Mouse (Mus musculus) gastrocnemius, postnatal 36 days (tissue): ENCODE measurements at regions not wholly inside any gene's neighbourhood (a gene's known extent, or its start where the extent isn't known, plus 50 kb on each side); places are given as distances from the start of the nearest gene placed in this dataset.
"Not testable (repeated sequence)": the region's sequence is repeated elsewhere in the genome, so short reads cannot be mapped to it uniquely, and the experiment has no call there.

Experiments used
- DNase-seq, 2 experiments: peaks; one replicate each; pipeline ENCODE4 v3.0.0; 2022
- intact Hi-C: fragments of 180-260 bp; cut with DNase I; formaldehyde crosslinking; loops from one replicate; pipeline ENCODE4 v1.15.1; 2025

DNA sequence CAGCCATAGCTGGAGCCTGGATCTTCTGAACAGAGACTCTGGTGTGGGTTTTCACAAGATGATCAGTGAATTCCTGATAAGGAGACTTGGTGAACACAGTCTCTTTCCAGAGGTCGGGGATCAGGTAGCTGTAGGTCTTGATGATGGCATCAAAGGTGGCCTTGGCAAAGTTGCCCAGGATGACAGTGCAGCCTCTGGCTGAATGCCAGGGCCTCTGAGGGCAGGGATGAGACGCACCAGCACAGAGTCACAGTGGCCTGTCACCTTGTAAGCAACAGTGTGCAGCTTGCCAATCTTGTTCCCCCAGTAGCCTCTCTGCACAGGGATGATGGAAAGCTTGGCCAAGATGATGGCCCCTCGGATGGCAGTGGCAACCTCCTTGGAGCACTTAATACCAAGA, 95.9 kb upstream of the Ipo5 start:
- intact Hi-C loops, DNase-seq: not testable (repeated sequence)

DNA sequence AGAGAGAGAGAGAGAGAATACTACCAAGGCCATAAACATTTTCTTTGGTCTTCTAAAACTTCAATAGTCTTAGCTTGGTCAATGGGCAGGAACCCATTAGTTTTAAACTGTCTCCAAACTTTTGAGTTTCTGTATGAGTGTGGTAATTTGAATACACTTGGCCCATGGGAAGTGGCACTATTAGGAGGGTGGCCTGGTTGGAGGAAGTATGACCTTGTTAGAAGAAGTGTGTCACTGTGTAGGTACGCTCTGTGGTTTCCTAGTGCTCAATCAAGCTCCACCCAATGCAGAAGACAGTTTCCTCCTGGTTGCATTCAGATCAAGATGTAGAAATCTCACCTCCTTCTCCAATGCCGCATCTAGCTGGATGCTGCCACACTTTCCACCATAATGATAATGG, 94.5 kb upstream of the Ipo5 start:
- DNase-seq = no peak
- intact Hi-C loops = no loop called here

- no peak for DNase-seq
- intact Hi-C loops = loop anchor here (5.0 kb wide), 1 partner anchor 1364 kb away; no protein-coding TSS in a partner anchor
These were observed 84.8 kb upstream of the Ipo5 start for GRCm38 (mm10) chr14:120826187-120826586.

DNA sequence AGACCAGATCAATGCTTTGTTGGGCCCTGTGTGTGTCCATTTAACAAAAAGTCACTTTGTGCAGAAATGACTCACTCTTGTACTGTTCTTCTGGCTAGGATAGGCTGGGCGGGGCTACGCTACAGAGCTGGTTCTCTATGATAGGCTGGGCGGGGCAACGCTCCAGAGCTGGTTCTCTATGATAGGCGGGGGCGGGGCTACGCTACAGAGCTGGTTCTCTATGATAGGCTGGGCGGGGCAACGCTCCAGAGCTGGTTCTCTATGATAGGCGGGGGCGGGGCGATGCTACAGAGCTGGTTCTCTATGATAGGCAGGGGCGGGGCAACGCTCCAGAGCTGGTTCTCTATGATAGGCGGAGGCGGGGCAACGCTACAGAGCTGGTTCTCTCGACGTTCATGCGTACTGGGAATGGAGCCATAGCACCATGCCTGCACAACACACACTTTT, 80.6 kb upstream of the Ipo5 start:
- intact Hi-C loops = loop anchor here (5.0 to 10.0 kb wide), 5 partner anchors 142 to 622 kb away; partner anchors contain the start of gene Farp1
- DNase-seq = not testable (repeated sequence)

DNA sequence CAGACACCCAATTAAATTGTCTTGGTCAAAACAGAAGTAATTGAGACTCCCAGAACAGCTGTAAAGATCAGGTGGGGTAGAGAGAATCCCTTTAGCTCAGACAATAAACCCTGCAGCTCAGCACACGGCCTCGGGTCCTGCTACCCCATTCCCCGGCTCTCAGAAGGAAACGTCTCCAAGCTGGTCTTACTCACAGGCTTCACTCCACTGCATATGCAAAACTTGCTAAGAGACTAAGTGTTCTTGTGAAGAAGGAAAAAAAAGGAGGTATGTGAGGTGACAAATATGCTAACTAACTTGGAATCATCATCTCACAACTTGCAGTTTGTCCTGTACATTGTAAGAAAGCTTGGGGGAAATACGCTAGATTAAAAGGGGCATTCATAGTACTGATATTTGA, 79.6 kb upstream of the Ipo5 start:
- no peak for DNase-seq
- intact Hi-C loops = loop anchor here (5.0 to 10.0 kb wide), 5 partner anchors 141 to 621 kb away; partner anchors contain the start of gene Farp1

- peak; percentile 81 to 89 for DNase-seq
- intact Hi-C loops = loop anchor here (5.0 to 10.0 kb wide), 5 partner anchors 140 to 620 kb away; partner anchors contain the start of gene Farp1
These were observed 79.0 kb upstream of the Ipo5 start for GRCm38 (mm10) chr14:120831847-120832613.

DNA sequence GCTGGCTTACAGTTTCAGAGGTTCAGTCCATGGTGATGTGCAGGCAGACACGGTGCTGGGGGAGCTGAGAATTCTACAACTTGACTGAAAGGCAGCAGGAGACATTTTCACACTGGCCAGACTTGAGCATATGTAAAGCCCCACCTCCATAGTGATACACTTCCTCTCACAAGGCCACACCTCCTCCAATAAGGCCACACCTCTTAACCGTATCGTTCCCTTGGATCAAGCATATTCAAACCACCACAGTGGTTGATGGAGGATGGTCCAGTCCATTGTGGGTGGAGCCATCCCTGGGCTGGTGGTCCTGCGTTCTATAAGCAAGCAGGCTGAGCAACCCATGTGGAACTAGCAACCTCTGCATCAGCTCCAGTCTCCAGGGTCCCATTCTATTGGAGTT, 76.2 kb upstream of the Ipo5 start:
- intact Hi-C loops = loop anchor here (5.0 to 10.0 kb wide), 6 partner anchors 72 to 617 kb away; partner anchors contain the start of gene Farp1

GRCm38 (mm10) chr14:120835758-120836157, 75.3 kb upstream of the Ipo5 start:
- no peak for DNase-seq
- intact Hi-C loops = loop anchor here (5.0 to 10.0 kb wide), 3 partner anchors 72 to 439 kb away; no protein-coding TSS in a partner anchor

More for the DNA sequence above, 76.2 kb upstream of the Ipo5 start:
- DNase-seq = no peak

DNA sequence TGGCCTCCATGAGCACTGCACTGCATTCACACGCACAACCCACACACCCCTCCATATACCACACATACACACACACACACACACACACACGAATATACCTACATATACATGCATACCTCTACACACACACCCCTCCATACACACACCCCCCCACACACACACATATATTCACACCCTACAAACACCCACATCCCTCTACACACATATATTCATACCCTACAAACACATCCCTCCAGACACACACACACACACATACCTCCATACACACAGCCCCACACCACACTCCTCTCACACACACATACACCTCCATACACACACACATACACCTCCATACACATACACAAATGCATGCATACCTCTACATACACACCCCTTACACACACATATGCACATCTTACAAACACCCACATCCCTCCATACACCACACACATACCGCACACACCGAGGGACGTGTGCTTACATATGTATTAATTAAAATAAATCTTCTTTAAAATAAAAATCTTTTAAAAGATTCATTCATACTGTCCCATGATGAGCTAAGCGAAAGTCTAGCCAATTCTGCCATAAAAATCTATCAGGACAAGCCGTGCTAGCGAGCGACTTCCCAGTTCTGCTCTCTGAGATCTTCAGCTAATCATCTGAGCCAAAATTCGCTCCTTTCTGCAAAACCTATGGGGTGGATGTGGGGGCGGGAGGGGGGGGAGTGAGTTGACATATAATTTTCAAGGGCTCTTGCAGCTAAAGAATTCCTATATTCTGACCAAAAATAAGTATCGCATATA, 74.3 kb upstream of the Ipo5 start:
- intact Hi-C loops = loop anchor here (5.0 to 10.0 kb wide), 3 partner anchors 71 to 438 kb away; no protein-coding TSS in a partner anchor

GRCm38 (mm10) chr14:120840900-120841299, 70.1 kb upstream of the Ipo5 start:
- DNase-seq = no peak
- intact Hi-C loops = no loop called here

More for the DNA sequence above, 74.3 kb upstream of the Ipo5 start:
- DNase-seq = no peak

DNA sequence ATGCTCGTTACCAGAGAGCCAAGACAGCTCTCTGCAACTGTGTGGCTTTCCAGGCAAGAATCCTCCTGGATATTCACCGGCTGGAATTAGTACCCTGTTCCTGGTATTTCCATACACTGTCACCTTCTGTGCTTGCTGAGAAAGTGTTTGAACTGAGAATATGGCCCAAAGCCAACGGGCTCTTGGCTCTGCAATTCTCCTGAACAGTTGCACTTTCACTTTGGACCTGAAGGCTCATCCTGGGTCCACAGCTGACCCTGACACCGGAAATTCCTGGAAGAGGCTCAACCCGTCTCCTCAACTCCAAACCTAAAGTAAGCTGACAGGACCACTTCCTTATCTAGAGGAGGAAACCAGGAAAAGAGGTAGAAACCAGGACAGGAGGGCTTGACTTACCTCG, 69.7 kb upstream of the Ipo5 start:
- DNase-seq = no peak
- intact Hi-C loops = no loop called here

GRCm38 (mm10) chr14:120845172-120845571, 65.9 kb upstream of the Ipo5 start:
- DNase-seq = no peak
- intact Hi-C loops = no loop called here

- no peak for DNase-seq
- intact Hi-C loops = no loop called here
These were observed 64.8 kb upstream of the Ipo5 start for GRCm38 (mm10) chr14:120846073-120846850.

- peak in 1 of 2 experiments; percentile 20 for DNase-seq
- intact Hi-C loops = no loop called here
These were observed 64.0 kb upstream of the Ipo5 start for GRCm38 (mm10) chr14:120847006-120847405.

GRCm38 (mm10) chr14:120848083-120848951, 62.7 kb upstream of the Ipo5 start:
- DNase-seq = no peak
- intact Hi-C loops = no loop called here

DNA sequence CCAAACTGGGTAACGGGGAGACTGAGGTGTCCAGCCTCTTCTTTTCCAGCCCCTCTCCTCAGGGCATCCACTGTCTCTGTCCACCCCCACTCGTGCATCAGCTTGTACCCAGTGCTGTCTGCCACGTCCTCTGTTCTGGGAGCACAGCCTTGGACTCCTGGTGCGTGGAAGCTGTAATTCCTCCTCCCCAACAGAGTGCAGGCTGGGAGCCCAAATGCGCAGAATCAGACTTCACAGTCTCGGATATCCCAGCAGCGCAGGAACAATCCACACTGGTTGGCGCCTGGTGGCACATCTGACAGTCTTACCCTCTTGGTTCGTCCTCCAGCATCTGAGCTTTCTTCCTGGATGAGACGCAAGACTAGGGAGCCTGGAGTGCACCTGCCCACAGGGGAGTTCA, 61.9 kb upstream of the Ipo5 start:
- no peak for DNase-seq
- intact Hi-C loops = no loop called here

DNA sequence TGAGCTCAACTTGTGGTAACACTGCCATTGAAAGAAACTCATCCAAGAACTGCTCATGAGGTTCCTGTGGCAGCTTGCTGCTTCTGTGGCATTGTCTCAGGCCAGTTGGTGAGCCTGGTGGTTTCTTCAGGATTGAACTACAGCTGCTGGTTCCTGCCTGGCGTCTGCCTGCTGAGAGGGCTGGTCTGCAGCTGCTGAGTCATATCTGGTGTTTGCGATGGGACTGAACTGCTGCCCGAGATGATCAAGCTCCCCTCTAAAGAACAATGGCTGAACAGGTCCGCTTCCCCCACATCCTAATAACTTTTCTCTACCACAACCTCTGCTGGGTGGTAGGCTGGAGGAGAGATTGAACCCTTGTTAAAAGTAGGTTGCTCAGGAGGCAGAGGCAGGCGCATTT, 57.4 kb upstream of the Ipo5 start:
- intact Hi-C loops = no loop called here
- DNase-seq = no peak

GRCm38 (mm10) chr14:120854559-120854958, 56.5 kb upstream of the Ipo5 start:
- intact Hi-C loops = no loop called here
- no peak for DNase-seq

DNA sequence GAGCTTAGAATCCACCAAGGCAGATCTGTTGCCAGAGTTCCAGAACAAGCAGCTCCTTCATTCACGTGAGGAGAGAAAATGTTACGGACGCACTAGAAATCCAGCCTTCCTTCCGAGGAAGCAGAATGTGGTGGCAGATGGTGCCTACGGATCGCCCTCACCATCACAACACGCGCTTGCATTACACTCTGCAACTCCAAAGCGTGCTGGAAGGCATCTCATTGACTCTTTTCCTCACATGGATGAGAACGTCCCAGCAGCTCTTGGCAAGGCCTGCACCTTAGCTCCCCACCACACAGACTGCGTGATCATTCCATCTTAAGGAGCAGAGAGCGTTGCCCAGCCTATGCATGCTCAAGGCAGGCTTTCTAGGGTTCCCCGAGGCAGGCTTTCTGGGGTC, 55.8 kb upstream of the Ipo5 start:
- intact Hi-C loops = no loop called here

More for the DNA sequence above, 55.8 kb upstream of the Ipo5 start:
- DNase-seq = no peak
